Mouse (Mus musculus) gastrocnemius, adult 18-20 months (tissue): ENCODE data around the gene Zfp354a. TPM values are rescaled to one million over a fixed set of nuclear protein-coding genes. Genes with fewer than 3 reads are reported as not detected.
"Not testable (repeated sequence)": the region's sequence is repeated elsewhere in the genome, so short reads cannot be mapped to it uniquely, and the experiment has no call there.

Source experiments
- DNase-seq: peaks from one replicate; pipeline ENCODE4 v3.0.0; 2021; ENCODE audit warnings: low spot score
- long read RNA-seq, 2 experiments: library from polyadenylated mRNA; stranded (forward); transcript quantifications; one replicate each; pipeline ENCODE4 v2.0.0; 2021
- total RNA-seq, 2 experiments: library from RNA; stranded (reverse); gene quantifications; 2 replicates each; pipeline ENCODE4 v1.2.3; 2021

The Zfp354a gene
- total RNA-seq = 1 to 10 TPM; 2.8 to 3.2 TPM
- long read RNA-seq, experiment 1, partial matches to known transcripts = 0 of 6 reads
- long read RNA-seq, experiment 1, other reads (novel, unspliced or antisense) = 3 of 6 reads
- long read RNA-seq, experiment 2, full-length matches to known transcripts = 2 of 4 reads
- long read RNA-seq, experiment 2, partial matches to known transcripts = 0 of 4 reads
- long read RNA-seq, experiment 2, other reads (novel, unspliced or antisense) = 2 of 4 reads

DNA sequence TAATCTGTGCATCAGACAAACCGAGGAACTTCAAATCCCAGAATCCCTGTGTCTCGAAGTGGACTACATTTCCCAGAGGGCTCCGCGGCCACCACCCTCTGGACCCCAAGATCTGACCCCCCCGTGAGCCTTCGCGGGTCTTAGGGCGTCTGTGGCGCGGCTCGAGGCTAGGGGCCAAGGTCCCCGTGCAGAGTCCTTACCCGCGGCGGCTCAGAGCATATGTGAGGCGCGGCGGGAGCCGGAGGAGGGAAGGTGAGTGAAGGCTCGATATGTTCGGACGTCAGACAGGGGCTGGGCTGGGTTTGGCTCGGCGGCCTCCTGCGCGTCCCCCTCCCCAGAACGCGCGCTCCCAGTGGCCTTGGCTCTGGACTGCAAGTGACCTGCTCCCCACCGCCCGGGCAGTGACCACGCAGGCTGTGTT, at the start of gene Zfp354a:
TSS of gene Zfp354a (plus strand) at position 107 of the 421 bp plus-strand sequence.
- peak; percentile 73 for DNase-seq

DNA sequence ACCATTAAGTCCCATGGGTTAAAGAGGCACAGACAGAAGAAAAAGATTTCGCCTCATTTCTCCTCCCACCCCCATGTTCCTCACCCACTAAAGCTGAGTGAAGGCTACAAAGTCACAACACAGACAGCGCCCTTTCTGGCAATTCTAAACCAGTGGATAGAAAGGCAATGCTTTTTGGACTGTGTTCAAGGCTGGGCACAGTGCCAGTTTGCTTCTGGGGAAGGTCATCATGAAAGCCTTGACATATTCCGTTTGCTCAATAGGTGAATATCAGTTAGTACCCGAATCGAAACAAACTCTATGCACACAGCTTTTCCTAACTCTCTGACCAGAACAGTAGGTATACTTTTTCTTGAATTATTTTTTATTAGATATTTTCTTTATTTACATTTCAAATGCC, 47.2 kb upstream of the Zfp354a start:
- no peak for DNase-seq

DNA sequence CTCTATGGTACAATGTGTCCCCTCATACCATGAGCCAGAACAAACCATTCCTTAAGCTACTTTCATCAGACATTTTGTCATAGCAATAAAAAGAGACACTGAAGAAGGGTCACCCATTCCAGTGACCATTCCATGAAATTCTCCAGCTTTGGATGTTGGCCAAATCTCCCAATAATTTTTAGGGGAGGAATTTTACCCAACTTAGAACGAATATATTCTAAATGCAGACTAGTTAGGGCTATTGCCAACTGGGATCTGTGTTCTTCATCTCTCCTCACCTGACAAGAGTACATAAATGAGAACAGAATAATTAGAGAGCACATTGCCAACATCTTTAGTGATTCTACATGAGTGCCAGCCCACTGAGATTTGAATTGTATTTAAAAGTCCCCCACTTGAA, 45.1 kb upstream of the Zfp354a start, which contains the start of gene Olfr54:
TSS of gene Olfr54 (plus strand) at position 301 of the 400 bp plus-strand sequence.
- no peak for DNase-seq

DNA sequence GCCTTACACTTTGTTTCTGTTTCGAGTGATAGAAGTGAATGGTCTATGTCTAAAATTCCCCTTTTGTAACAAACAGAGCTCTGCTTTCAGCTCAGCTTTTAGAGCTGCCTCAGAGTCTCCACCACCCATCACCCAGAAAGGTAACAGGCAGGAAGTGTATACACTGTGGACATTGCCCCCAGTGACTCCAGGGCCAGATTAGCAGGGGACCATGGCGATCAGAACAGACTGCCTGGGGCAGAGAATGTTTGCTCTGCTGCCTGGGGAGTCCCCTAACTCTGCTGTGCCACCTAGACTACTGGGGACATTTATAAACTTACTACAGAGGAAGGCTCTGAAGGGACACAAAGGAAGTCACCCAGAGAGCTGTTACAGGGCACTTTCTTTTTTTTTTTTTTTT, 42.7 kb upstream of the Zfp354a start:
- DNase-seq = no peak

DNA sequence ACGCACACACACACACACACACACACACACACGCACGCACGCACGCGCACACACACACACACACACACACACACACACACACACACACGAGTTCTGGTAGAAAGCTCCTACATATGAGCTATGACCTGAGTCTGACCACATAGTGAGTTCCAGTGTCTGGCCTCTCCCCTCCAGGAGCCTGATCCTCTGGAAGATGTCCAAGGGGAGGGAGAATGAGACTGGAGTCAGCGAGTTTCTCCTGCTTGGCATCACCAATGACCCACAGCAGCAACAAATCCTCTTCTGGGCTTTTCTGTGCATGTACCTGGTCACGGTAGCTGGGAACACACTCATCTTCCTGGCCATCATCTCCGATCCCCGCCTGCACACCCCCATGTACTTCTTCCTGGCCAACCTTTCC, 32.2 kb upstream of the Zfp354a start:
- DNase-seq = not testable (repeated sequence)

DNA sequence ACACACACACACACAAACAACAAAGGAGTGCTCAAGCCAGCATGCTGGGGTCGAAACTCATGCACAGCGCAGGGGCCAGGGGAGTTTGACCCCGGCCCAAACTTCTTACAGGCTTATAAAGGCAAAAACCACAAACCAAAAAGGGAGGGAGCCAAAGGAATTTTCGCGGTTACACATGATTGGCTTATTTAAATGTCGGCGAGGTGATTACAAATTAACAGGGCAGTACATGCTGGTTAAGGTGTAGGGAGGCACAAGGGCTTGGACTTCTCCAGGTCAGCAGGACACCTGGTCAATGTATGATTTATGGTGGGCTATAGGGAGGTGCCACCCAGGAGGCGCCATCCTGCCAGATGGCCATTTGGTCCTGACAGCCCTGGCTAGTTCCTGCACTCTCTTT, 29.7 kb upstream of the Zfp354a start:
- DNase-seq = not testable (repeated sequence)

DNA sequence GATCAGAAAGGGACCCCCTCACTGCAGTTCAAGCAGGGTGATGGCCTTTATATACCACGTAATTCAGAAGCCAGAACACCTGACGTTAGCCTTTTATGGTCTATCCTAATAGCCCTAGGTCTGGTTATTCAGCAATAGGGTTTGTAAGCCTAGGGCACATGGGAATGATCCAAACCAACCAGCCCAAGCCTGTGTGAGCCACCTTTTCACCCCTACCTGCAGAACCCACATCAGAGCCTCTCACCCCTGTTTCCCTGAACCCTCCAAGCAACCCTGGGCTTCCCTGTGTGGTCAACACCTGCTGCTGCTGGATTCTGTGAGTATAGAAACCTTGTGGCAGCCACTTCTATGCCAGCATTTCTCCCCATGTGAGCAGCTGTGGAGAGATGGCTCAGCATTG, 28.8 kb upstream of the Zfp354a start:
- no peak for DNase-seq

DNA sequence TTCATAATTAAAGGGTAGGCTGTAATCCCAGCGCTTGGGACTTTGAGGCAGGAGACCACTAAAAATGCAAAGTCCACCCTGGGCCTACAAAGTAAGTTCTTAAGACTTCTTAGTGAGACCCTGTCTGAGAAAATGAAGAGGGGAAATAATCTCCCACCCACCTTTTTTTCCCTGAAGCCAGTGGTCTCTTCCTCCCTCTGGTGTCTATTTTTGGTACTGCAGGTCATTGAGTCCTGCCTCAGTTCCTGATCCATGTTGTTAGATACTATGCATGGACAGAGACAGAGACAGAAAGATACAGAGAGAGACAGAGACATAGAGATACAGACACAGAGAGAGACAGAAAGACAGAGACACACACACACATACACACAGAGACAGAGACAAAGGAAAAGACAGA, 26.2 kb upstream of the Zfp354a start:
- peak; percentile 17 for DNase-seq

DNA sequence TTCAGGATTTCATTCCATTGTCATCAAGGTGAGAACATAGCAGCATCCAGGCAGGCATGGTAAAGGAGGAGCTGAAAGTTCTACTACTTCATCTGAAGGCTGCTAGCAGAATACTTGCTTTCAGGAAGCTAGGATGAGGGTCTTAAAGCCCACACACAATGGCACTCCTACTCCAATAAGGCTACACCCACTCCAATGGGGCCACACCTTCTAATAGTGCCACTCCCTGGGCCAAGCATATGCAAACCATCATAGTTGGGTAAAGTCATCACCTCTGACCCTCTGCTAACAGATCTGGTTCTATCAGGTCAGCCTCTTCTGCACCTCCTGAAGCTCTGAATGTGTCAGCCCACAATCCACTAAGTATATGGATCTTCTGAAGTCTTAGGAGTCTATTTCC, 24.9 kb upstream of the Zfp354a start:
- not testable (repeated sequence) for DNase-seq

DNA sequence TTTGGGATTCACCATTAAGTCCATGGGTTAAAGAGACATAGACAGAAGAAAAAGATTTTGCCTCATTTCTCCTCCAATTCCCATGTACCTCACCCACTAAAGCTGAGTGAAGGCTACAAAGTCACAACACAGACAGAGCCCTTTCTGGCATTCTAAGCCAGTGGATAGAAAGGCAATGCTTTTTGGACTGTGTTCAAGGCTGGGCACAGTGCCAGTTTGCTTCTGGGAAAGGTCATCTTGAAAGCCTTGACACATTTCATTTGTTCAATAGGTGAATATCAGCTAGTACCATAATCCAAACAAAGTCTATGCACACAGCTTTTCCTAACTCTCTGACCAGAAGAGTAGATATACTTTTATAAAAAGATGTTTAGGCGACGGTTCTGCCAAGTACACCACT, 23.1 kb upstream of the Zfp354a start:
- no peak for DNase-seq

DNA sequence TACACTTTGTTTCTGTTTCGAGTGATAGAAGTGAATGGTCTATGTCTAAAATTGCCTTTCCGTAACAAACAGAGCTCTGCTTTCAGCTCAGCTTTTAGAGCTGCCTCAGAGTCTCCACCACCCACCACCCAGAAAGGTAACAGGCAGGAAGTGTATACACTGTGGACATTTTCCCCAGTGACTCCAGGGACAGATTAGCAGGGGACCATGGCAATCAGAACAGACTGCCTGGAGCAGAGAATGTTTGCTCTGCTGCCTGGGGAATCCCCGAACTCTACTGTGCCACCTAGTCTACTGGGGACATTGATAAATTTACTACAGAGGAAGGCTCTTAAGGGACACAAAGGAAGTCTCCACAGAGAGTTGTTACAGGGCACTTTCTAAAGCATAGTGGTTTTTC, 14.3 kb upstream of the Zfp354a start:
- not testable (repeated sequence) for DNase-seq

DNA sequence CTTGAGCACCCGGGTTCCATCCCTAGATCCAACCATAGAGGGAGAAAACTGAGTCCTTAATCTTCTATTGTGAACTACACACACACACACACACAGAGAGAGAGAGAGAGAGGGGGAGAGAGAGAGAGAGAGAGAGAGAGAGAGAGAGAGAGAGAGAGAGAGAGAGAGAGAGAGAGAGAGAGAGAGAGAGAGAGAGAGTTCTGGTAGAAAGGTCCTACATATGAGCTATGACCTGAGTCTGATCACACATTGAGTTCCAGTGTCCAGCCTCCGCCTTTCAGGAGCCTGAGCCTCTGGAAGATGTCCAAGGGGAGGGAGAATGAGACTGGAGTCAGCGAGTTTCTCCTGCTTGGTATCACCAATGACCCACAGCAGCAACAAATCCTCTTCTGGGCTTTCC, 11.2 kb upstream of the Zfp354a start, which contains the start of gene Olfr1375:
TSS of gene Olfr1375 (plus strand) at position 301 of the 400 bp plus-strand sequence.
- not testable (repeated sequence) for DNase-seq

DNA sequence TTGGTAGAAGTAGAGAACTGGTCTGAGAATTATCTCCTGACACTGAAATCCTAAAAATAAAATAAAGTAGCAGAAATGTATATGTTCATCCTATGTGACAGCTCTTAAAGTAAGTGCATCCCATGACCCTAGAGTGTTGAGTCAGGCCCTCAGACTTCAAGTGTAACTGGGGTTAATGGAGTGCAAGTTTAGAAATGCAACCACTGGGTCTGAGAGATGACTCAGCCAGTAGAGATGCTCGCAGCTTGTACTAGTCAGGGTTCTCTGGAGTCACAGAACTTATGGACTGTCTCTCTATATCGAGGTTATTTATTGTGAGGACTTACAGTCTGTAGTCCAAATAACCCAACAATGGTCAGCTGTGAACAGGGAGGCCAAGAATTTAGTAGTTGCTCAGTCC, 7.4 kb upstream of the Zfp354a start:
- DNase-seq = no peak

DNA sequence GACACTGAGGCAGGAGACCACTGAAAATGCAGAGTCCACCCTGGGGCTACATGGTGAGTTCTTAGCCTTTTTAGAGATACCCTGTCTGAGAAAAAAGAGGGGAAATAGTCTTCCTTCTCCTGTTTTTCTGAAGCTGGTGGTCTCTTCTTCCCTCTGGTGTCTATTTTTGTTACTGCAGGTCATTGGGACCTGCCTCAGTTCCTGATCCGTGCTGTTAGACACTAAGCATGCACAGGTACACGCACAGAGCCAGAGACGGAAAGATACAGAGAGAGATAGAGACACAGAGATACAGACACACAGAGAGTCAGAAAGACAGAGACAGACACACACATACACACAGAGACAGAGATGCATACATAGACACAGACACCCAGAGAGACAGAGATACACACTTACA, 5.8 kb upstream of the Zfp354a start:
- DNase-seq = no peak

DNA sequence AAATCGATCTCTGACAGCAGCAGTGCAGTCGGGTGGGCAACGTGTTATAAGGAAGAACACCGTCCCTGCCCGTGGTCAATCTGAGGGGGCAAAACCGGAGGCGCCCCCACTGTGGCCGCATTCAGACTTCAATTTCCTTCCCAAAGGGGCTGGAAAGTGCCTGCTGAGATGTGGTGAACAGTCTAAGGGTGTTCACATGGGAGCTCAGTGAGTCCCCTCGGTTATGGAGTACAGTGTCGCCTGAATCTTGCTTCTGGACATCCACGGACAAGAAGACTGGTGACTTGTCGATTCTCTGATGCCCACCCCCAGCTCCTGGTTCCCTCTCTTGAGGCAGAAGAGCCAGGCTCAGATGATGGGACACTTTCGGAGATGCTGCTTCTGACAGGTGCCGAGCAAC, 583 bp downstream of the Zfp354a start:
- no peak for DNase-seq

DNA sequence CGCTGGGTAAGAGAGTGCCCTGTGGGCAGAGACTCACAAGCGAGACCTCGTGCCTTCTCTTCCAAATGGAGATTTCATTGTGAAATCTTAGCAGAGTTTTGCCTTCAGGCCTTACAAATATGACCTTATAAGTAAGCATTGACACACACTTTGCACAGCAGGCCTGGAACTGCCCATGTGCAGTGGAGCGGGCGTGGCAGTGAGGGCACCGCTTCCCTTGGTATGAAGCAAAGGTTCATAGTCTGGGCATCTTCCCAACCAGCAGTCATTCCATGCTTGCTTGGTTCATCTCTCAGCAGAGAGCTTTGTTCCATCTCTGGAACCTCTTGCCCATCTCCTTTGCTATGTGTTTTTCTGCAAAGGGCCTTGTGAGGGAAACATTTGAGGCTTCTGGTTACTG, 1.9 kb downstream of the Zfp354a start:
- peak; percentile 3 for DNase-seq

DNA sequence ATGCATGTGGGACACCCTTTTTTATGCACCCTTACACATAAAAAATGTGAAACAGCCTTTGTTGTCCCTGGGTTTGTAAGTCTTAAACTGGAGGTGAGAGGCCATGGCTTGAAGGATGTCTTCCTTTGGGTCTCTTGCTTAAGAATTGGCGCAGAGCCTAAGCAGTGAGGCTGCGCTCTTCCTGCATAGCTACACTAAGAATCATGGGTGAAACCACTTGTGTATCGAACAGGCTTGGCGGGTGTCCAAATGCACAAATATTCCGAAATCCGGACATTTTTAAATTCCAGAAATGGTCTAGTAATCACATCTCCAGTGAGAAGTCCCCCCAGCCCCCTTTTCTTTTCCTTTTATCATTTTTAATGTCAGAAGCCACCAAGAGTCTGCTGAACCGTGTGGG, 4.2 kb downstream of the Zfp354a start:
- no peak for DNase-seq

DNA sequence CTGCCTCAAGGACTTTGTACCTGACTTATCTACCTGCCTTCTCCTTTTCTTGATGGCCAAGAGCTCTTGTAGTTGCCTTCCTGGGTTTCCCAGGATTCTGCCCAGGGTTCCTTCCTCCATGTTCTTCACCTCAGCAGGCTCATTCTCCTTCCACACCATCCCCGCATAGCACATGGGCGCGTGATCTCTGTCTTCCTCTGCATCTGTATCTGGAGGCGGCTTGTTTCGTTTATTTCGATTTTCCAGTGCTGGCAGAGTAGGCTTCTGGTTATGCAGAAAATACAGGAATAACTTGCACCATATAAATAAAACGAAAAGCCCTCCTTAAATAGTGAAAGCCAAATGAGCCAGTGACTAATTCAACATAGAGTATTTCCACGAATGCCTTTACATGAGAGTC, 4.8 kb downstream of the Zfp354a start:
- no peak for DNase-seq

DNA sequence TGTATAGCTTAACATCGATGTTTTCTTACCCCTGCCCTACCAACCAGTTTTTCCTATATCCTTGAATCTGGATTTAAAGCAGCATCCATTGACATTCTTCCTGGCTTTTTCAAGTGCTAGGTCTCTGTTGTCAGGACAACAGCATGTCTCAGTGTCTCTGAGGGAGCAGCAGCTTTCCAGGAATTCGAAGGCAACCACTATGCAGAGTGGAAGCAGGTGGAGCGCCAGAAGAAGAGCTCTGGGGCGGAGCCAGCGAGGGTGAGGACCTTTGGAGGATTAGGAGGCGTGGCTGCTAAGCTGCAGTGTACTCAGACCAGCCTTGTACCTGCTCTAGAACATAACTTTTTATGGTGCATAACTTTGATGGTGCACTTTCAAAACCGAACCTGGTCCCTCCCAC, 25.5 kb downstream of the Zfp354a start:
- DNase-seq = no peak

DNA sequence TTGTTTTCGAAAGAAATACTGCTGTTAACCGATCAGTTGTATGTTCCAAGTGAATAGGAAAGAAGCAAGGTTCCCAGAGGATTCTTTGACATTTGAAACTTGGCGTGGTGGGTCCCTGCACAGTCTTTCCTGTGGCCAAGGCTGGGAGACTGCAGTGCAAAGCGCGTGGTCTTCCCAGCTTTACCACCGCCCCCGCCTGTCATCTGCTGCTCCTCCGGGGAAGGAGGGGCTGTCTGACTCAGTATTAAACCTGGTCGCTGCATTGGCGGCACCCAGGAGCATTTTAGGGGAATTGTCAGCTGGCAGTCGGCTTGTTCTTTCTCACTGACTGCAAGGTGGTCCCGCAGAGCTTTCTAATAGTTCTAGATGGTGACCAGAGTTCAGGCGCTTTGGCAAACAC, 26.2 kb downstream of the Zfp354a start:
- DNase-seq = no peak

DNA sequence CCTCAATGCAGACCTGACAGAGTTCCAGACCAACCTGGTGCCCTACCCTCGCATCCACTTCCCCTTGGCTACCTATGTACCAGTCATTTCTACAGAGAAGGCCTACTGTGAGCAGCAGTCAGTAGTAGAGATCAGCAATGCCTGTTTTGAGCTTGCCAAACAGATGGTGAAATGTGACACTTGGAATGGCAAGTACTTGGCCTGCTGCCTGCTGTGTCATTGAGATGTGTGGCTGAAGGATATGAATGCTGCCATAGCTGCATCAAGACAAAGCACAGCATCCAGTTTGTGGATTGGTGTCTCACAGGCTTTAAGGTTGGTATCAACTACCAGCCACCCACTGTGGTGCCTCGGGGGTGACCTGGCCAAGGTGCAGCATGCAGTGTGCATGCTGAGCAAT, 48.2 kb downstream of the Zfp354a start:
- DNase-seq = no peak

DNA sequence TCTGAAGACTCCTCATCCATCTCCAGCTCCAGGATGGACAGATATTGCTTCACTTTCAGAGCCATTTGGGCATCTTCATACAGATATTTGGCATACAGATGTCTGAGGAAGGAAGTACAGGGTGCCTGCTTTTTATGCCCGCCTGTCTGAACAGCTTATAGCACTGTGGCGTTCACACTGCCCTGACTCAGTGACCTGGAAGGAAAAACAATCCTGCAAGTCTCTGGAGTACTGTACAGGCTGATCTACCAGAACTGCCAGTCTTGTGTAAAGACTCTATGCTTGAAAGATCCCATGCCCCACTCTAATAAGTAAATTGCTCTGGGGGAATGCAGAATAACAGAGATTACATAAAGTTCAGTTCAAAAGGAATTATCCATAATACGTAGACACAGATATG, 51.6 kb downstream of the Zfp354a start:
- DNase-seq = no peak
